Mouse (Mus musculus) T-cell, adult 66 days (primary cell): ENCODE data around the gene 5730596B20Rik. TPM values are rescaled to one million over a fixed set of nuclear protein-coding genes. Genes with fewer than 3 reads are reported as not detected.

ENCODE experiments used
- total RNA-seq, 2 experiments: library from RNA; stranded (reverse); gene quantifications; 3 replicates in 1 of 2; 4 replicates in 1 of 2; pipeline ENCODE4 v1.2.4; 2023

5730596B20Rik gene
- total RNA-seq = not detected

GRCm38 (mm10) chr6:52177061-52177735, at the start of gene 5730596B20Rik:
5730596B20Rik (plus strand) TSS chr6:52177498.

GRCm38 (mm10) chr6:52158276-52159051, 18.8 kb upstream of the 5730596B20Rik start, which contains the start of gene Hoxa1:
Hoxa1 (minus strand) TSS chr6:52158317.

GRCm38 (mm10) chr6:52164626-52165440, 12.5 kb upstream of the 5730596B20Rik start, which contains the start of gene Hoxa2:
Hoxa2 (minus strand) TSS chr6:52164831.

GRCm38 (mm10) chr6:52190906-52191810, 13.9 kb downstream of the 5730596B20Rik start, which contains the start of gene Hoxa4:
Hoxa4 (minus strand) TSS chr6:52191753.

GRCm38 (mm10) chr6:52204050-52204752, 26.9 kb downstream of the 5730596B20Rik start, which contains the start of gene Hoxa5:
Hoxa5 (minus strand) TSS chr6:52204587.

GRCm38 (mm10) chr6:52208072-52208867, 31.0 kb downstream of the 5730596B20Rik start, which contains the start of gene Hoxa6:
Hoxa6 (minus strand) TSS chr6:52208722.

GRCm38 (mm10) chr6:52213119-52213986, 36.1 kb downstream of the 5730596B20Rik start, which contains the start of the genes Hoxa3 and Gm28308:
Hoxa3 (minus strand) TSS chr6:52213336.
Gm28308 (minus strand) TSS chr6:52213339.

GRCm38 (mm10) chr6:52221337-52221992, 44.2 kb downstream of the 5730596B20Rik start, which contains the start of gene Hoxa7:
Hoxa7 (minus strand) TSS chr6:52221854.

Other genes with a start within 250 kb of the 5730596B20Rik start
- gene Skap2, start 164.9 kb upstream of the 5730596B20Rik start, total RNA-seq = 10 to 100 TPM in 1 of 2 experiments, 1 to 10 TPM in 1; 9.8 to 18.1 TPM
- not detected for gene Hoxa1, start 19.2 kb upstream of the 5730596B20Rik start, total RNA-seq
- not detected for gene Hoxa2, start 12.7 kb upstream of the 5730596B20Rik start, total RNA-seq
- gene Hoxa4, start 14.3 kb downstream of the 5730596B20Rik start, total RNA-seq = not detected
- not detected for gene Hoxa5, start 27.1 kb downstream of the 5730596B20Rik start, total RNA-seq
- gene Hoxa6, start 31.2 kb downstream of the 5730596B20Rik start, total RNA-seq = not detected
- gene Hoxa3, start 35.8 kb downstream of the 5730596B20Rik start, total RNA-seq = not detected
- gene Gm28308, start 35.8 kb downstream of the 5730596B20Rik start, total RNA-seq = not detected
- not detected for gene Hoxa7, start 44.4 kb downstream of the 5730596B20Rik start, total RNA-seq
- gene Hoxa9, start 53.6 kb downstream of the 5730596B20Rik start, total RNA-seq = not detected
- gene Hoxa10, start 63.4 kb downstream of the 5730596B20Rik start, total RNA-seq = not detected
- not detected for gene Hoxa11, start 68.3 kb downstream of the 5730596B20Rik start, total RNA-seq
- gene Hoxa13, start 83.4 kb downstream of the 5730596B20Rik start, total RNA-seq = not detected
- under 1 TPM; 0.17 to 0.77 TPM for gene Evx1, start 136.0 kb downstream of the 5730596B20Rik start, total RNA-seq